Mouse (Mus musculus): ENCODE data around the gene Cfap97.

The Cfap97 gene

DNA sequence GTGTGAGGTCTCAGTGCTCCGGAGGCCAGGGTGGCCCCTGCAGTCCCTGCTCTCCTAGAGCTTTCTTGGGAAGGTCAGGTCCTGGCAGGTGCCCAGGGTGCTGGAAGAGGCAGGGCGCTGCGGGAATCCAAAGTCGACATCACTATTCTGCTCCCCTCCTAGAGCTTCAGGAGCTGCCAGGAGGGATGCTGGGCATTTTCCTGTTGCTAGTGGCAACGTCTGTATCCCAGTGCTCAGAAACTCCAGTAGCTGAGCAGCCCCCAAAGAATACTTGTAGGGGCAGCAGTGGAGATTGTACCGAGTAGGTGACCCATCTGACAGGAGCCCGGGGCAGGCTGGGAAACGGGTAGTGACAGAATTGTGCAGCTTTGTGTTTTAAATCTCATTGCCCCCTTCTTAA, 81.2 kb downstream of the Cfap97 start:
- no peak for DNase-seq

DNA sequence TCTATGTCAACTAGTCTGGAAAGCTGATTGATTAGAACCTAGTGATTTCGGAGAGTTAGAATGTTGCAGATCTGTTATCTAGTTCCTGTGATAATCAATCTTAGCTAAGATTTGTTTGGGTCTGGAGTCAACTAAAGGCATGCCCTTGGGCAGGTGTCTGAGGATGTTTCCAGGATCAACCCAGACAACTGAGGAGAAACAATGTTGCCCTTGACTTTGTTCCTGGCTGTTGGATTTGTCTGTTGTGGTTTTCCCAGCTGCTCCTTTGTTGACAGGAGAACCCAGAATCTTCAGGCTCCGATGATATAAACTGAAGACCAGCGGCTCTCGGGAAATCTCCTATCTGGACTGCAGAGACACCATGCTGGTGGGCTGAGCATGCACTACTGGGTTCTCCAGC, 83.2 kb downstream of the Cfap97 start:
- DNase-seq = no peak

DNA sequence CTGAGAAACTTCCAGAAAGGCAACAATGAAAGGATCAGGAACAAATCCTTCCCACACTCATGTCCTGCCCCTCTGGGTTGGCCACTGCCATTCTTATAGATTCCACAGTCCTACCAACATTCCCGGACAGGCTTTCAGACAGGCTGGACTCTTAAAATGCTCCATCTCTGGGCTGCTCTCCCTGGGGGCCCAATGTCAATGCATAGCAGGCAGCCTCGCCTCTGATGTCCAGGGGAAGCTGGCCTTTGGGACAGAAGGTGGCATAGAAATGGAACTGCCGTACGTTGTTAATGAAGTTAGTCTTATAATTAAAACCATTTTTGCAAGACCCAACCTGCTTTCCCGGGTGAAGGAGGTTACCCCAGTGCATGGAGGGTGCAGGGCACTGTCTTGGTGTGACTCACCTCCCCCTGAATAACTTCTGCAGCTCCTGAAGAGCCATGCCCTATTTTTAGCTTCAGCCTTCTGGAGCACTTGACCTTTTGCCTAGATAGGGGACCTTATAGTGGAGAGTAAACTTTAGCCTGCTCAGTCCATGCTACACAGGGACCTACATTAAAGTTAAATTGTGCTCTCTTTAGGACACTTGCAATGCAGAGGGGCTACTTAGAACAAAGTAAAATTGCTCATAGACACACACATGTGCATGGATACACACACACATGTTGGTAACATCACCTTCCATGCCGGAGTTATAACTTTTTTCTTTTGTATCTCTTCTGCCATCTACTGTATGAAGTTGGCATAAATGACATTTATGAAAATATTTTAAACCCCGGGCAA, 85.1 kb downstream of the Cfap97 start:
- no peak for DNase-seq

DNA sequence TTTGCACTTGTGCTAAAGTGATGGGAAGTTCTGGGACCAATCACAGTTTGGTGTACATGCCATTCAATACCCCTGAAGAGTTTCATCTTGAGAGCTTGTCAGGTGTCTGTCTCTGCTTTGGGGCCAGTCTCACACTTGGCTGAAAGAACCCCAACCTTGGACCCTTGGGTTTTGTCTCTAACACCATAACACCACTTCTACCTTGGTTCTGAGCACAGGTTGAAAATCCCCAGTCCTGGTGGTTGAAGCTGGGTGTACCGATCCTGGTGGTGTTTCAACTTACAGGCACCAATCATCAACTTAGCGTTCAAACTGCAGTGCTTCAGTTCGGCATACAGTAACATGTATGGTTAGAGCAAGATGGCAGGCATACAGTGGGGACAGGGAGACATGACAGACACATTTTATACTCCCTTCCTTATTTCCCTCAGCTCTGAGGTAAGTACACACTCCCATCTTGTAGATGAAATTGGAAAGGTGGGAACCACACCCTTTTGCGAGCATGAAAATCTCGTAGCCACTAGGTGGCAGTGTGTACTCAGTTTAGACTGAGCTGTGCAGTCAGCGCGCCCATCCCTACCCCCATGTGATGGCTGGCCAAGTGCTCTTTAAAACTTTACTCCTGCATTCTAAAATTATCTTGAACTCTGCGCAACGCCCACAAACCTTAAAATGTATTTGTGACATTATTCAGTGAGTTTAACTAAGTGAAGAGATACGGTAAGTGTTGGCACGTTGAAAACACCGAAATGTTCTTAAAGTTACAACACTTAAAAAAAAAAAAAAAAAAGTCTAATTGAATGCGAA, 90.2 kb downstream of the Cfap97 start:
- peak; percentile 34 for DNase-seq

DNA sequence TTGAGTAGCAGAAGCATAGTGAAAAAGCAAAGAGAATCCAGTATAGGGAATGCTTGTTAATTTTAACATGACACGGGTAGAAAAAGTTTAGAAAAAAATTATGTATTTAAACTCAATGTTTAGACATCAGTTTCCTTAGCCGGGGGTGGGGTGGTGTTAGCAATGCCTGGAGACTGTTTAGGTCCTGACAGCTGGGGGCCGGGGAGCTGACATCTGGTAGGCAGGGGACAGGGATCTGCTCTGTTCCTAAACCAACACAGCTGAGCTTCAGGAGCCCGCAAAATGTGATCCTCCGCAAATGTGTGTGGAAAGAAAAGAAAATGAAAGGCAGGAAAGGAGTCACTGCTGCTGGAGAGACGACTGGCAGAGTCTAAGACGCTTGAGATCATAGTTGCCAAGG, 91.4 kb downstream of the Cfap97 start:
- DNase-seq = no peak

Data from cerebellum, adult 11 months (tissue).